Mouse (Mus musculus) Patski (cell line): Measurements from ENCODE around the gene Snd1. TPM values are rescaled to one million over a fixed set of nuclear protein-coding genes. Genes with fewer than 3 reads are reported as not detected.

Experiments used
- ATAC-seq: fragments of 100-300 bp; one replicate; pipeline ENCODE4 v1.8.0; 2021
- CTCF ChIA-PET: fragments of 350-600 bp; sonication (Branson Sonifier 250); formaldehyde crosslinking; loops from one replicate; lab custom pipeline; 2022; ENCODE audit warnings: inconsistent platforms; lab: Charles Lee
- POLR2A ChIA-PET: fragments of 350-600 bp; sonication (Branson Sonifier 250); formaldehyde crosslinking; loops from one replicate; lab custom pipeline; 2022; ENCODE audit warnings: antibody characterized with exemption, inconsistent platforms; lab: Charles Lee
- DNase-seq: peaks from one replicate; pipeline ENCODE4 v3.0.0-alpha.2; 2011; ENCODE audit warnings: low read depth, low spot score
- H3K27me3 ChIP-seq: fragments of 371-371 bp; one replicate; pipeline ENCODE4 v1.5.1; 2021
- CTCF ChIP-seq: fragments of 100-300 bp; IDR thresholded peaks from one replicate; pipeline ENCODE4 v1.5.1; 2021
- in situ Hi-C: fragments of 300-500 bp; cut with MboI; formaldehyde crosslinking; loops from 3 replicates; pipeline ENCODE4 v1.11.1; 2018; ENCODE audit warnings: low pct_unique_long_range_greater_than_20kb, mixed read lengths
- polyA plus RNA-seq: library from polyadenylated mRNA; unstranded; gene quantifications from one replicate; pipeline ENCODE4 v1.2.3, GENCODE M21; 2021

Snd1 gene
- polyA plus RNA-seq, 1 experiment from 2014 or later = 107 TPM

GRCm38 (mm10) chr6:28459221-28459668 lies 15.7 kb upstream of the Snd1 start:
- in situ Hi-C loops = no loop called here
- DNase-seq (no peak), ATAC-seq (no peak)
- POLR2A ChIA-PET = no interaction called here
- TF ChIP-seq CTCF = no peak
- CTCF ChIA-PET = interaction anchor here (1.8 to 2.0 kb wide), 2 partner anchors 8 to 21 kb away, joined by 5 to 6 read pairs; no protein-coding TSS in a partner anchor
- H3K27me3 ChIP-seq = peaks cover 20% of the 10 kb centered on the region

GRCm38 (mm10) chr6:28460534-28460933 lies 14.4 kb upstream of the Snd1 start:
- ChIA-PET CTCF (interaction anchor here (0.7 to 2.0 kb wide), 8 partner anchors 9 to 267 kb away, joined by 3 to 6 read pairs (median 4); partner anchors contain the start of gene Arf5), POLR2A (no interaction called here)
- in situ Hi-C loops = no loop called here
- TF ChIP-seq CTCF = peak; percentile 69
- H3K27me3 ChIP-seq = peaks cover 17% of the 10 kb centered on the region
- ATAC-seq (no peak), DNase-seq (no peak)

GRCm38 (mm10) chr6:28464630-28465029 lies 10.3 kb upstream of the Snd1 start:
- ChIA-PET CTCF (no interaction called here), POLR2A (no interaction called here)
- no peak for TF ChIP-seq CTCF
- DNase-seq = no peak
- peaks cover 12% of the 10 kb centered on the region for H3K27me3 ChIP-seq
- no peak for ATAC-seq
- in situ Hi-C loops = no loop called here

GRCm38 (mm10) chr6:28470017-28470602 lies 4.8 kb upstream of the Snd1 start:
- no peak for ATAC-seq
- CTCF ChIA-PET = interaction anchor here (0.9 to 1.0 kb wide), 2 partner anchors 9 to 38 kb away, joined by 3 read pairs; no protein-coding TSS in a partner anchor
- TF ChIP-seq CTCF = no peak
- POLR2A ChIA-PET = no interaction called here
- in situ Hi-C loops = no loop called here
- no peaks in the 10 kb centered on the region for H3K27me3 ChIP-seq
- DNase-seq = no peak

- TF ChIP-seq CTCF = no peak
- CTCF ChIA-PET = interaction anchor here (0.9 kb wide), 1 partner anchor 10 kb away, joined by 3 read pairs; no protein-coding TSS in a partner anchor
- POLR2A ChIA-PET = no interaction called here
- ATAC-seq = no peak
- no peaks in the 10 kb centered on the region for H3K27me3 ChIP-seq
- DNase-seq = no peak
- in situ Hi-C loops = no loop called here
These were observed 4.3 kb upstream of the Snd1 start for GRCm38 (mm10) chr6:28470621-28471020.

GRCm38 (mm10) chr6:28471284-28472035 lies 3.5 kb upstream of the Snd1 start:
- ATAC-seq (no peak), DNase-seq (no peak)
- no peaks in the 10 kb centered on the region for H3K27me3 ChIP-seq
- in situ Hi-C loops = no loop called here
- TF ChIP-seq CTCF = no peak
- CTCF ChIA-PET = no interaction called here
- POLR2A ChIA-PET = no interaction called here

- in situ Hi-C loops = no loop called here
- POLR2A ChIA-PET = no interaction called here
- CTCF ChIA-PET = interaction anchor here (0.9 kb wide), 1 partner anchor 13 kb away, joined by 3 read pairs; no protein-coding TSS in a partner anchor
- ATAC-seq (no peak), DNase-seq (no peak)
- TF ChIP-seq CTCF = no peak
- H3K27me3 ChIP-seq = no peaks in the 10 kb centered on the region
These were observed 728 bp upstream of the Snd1 start for GRCm38 (mm10) chr6:28474211-28474610.

- H3K27me3 ChIP-seq = no peaks in the 10 kb centered on the region
- DNase-seq (peak; percentile 98), ATAC-seq (peak; percentile 97)
- ChIA-PET POLR2A (no interaction called here), CTCF (interaction anchor here (1.4 kb wide), 1 partner anchor 20 kb away, joined by 5 read pairs; no protein-coding TSS in a partner anchor)
- no peak for TF ChIP-seq CTCF
- in situ Hi-C loops = loop anchor here (5.0 kb wide), 1 partner anchor 53 kb away; the partner anchor contains the start of genes Fscn3 and Gcc1
These were observed 5.2 kb downstream of the Snd1 start for GRCm38 (mm10) chr6:28479865-28480751.

GRCm38 (mm10) chr6:28480752-28481492 lies 6.0 kb downstream of the Snd1 start:
- ATAC-seq (no peak), DNase-seq (no peak)
- ChIA-PET POLR2A (no interaction called here), CTCF (no interaction called here)
- in situ Hi-C loops = no loop called here
- H3K27me3 ChIP-seq = no peaks in the 10 kb centered on the region
- TF ChIP-seq CTCF = no peak
